Mouse (Mus musculus) small intestine, adult 2 months (tissue): Measurements from ENCODE around the gene Dnttip2. TPM values are rescaled to one million over a fixed set of nuclear protein-coding genes. Genes with fewer than 3 reads are reported as not detected.
A peak's percentile ranks its signal among the peaks of the same experiment; 100 is the strongest.

Source experiments
- H3K27ac ChIP-seq: fragments of 200-500 bp; 2 replicates; pipeline ENCODE4 v1.5.1; 2012; ENCODE audit warnings: low read depth, low read length, control low read depth, inconsistent platforms; ENCODE audit not compliant: insufficient read depth
- H3K27me3 ChIP-seq: fragments of 200-500 bp; 2 replicates; pipeline ENCODE4 v1.6.1; 2012; ENCODE audit warnings: mild to moderate bottlenecking, moderate library complexity, low read length, inconsistent platforms; ENCODE audit not compliant: control insufficient read depth, insufficient read depth
- H3K36me3 ChIP-seq: fragments of 200-500 bp; 2 replicates; pipeline ENCODE4 v1.6.1; 2012; ENCODE audit warnings: mild to moderate bottlenecking, low read length, control low read depth, inconsistent platforms; ENCODE audit not compliant: control insufficient read depth, insufficient read depth
- H3K4me1 ChIP-seq: fragments of 200-500 bp; 2 replicates; pipeline ENCODE4 v1.6.1; 2012; ENCODE audit warnings: low read length, inconsistent platforms, mixed read lengths; ENCODE audit not compliant: control insufficient read depth, insufficient read depth, insufficient read length
- H3K4me3 ChIP-seq: fragments of 200-500 bp; 2 replicates; pipeline ENCODE4 v1.5.1; 2012; ENCODE audit warnings: low read depth, mild to moderate bottlenecking, control low read depth, inconsistent platforms, low read length, moderate library complexity
- CTCF ChIP-seq: fragments of 200-500 bp; IDR thresholded peaks from 2 replicates; pipeline ENCODE4 v1.5.1; 2012; ENCODE audit warnings: low read depth, mild to moderate bottlenecking, control low read depth, inconsistent platforms, low read length, moderate library complexity, mixed read lengths; ENCODE audit not compliant: insufficient replicate concordance, insufficient read length; ENCODE audit errors: extremely low read depth
- POLR2A ChIP-seq: fragments of 200-500 bp; IDR thresholded peaks from 2 replicates; pipeline ENCODE4 v1.6.1; 2012; ENCODE audit warnings: low read depth, mild to moderate bottlenecking, control low read depth, inconsistent platforms, low read length, moderate library complexity
- WGBS: fragments of 180-500 bp; shearing (Covaris S2); methylation state at CpG from one replicate; pipeline ENCODE4 v1.1.7; 2018; 5-methylcytosine and 5-hydroxymethylcytosine counted together
- polyA plus RNA-seq: library from polyadenylated mRNA; depleted of rRNA; stranded (reverse); fragments of >200 nt; gene quantifications from 2 replicates; pipeline ENCODE4 v1.2.3, GENCODE M21; 2012

Dnttip2 gene
- polyA plus RNA-seq, 1 experiment, result 2.7 TPM

DNA sequence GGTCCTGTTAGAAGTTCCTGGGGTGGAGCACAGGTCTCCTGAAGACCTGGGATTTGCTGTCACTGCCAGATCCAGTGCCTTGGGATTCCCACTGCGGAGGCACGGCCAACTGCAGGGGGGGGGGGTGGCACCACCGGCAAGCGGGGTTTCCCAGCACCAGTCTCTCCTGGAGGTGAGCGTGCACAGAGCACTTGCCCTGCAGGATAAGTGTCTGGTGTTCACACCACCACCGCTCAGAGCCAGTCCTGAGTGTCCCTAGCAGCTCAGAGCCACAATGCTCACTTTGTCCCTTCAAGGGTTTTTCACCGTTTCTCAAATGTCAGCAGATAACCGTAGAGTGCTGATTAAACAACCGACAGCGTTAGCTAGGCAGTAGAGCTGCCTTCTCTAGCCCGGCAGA lies 42.4 kb downstream of the Dnttip2 start:
- Histone ChIP-seq H3K36me3 (no peaks in the 10 kb centered on the region), H3K27ac (no peak overlapping the region)
- 34% methylated on average over 11 of the region's 11 CpGs for WGBS

DNA sequence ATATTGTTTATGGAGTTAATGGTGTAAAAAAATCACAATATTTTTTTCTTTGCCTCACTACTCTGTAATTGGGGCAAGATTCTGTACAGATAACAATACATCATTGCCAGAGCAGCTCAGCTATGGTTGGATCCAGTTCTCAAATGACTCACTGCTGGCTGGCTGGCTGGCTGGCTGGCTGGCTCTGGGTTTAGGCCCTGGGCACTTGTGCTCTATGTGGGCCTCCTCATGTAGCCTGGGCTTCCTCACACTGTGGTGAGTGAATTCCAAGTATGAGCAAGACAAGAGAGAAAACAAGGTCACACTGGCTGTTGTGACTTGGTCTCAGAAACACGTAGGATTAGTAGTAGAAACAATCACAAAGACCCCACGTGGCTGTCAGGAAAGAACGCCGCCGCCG lies 43.2 kb downstream of the Dnttip2 start:
- TF ChIP-seq CTCF (no peak), POLR2A (no peak)
- H3K27me3 ChIP-seq, result no peaks in the 10 kb centered on the region
- no peak overlapping the region for H3K4me3 ChIP-seq
- WGBS, result 96% methylated on average over 6 of the region's 6 CpGs
- H3K4me1 ChIP-seq, result peaks cover 10% of the 10 kb centered on the region
- no peak overlapping the region for H3K27ac ChIP-seq
- H3K36me3 ChIP-seq, result no peaks in the 10 kb centered on the region

More for the DNA sequence above, 42.4 kb downstream of the Dnttip2 start:
- peaks cover 10% of the 10 kb centered on the region for H3K4me1 ChIP-seq
- H3K4me3 ChIP-seq, result no peak overlapping the region
- H3K27me3 ChIP-seq, result no peaks in the 10 kb centered on the region
- TF ChIP-seq CTCF, result no peak
- no peak for TF ChIP-seq POLR2A

DNA sequence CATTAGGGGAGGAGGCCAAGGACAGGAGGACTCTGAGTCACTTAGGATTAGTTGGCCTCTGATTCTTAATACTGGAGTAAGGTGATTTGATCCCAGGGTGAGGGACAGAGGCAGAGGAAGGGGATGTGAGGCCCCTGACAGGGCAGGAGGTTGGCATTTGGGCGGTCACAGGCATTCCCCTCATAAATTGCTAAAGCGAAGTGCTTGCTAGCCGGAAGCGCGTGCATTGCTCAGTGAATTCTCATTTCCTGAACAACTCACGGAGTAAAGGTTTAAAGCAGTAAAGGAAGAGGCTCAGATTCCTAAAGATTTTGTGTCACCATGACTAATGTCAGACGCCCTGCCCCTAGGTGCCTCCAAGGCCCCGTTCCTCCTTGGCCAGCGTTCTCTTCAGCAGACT lies 48.0 kb downstream of the Dnttip2 start:
- Histone ChIP-seq H3K4me1 (no peaks in the 10 kb centered on the region), H3K36me3 (no peaks in the 10 kb centered on the region), H3K27me3 (no peaks in the 10 kb centered on the region), H3K4me3 (no peak overlapping the region), H3K27ac (no peak overlapping the region)
- 79% methylated on average over 9 of the region's 9 CpGs for WGBS
- TF ChIP-seq CTCF, result no peak
- TF ChIP-seq POLR2A, result no peak

DNA sequence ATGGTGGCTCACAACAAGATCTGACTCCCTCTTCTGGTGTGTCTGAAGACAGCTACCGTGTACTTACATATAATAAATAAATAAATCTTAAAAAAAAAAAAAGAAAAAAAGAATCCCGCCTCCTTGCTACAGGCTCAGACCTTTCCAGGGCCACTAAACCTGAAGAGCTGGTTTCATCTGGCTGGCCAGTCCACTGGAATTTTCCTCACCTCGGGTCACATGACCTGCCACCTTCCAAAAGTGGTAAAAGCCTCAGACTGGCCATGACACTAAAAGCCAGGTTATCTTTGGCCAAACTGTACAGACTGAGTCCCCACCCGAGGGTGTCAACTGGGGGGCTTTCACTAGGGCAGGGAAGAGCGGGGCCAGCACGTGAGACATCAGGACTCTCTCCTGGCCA lies 49.7 kb downstream of the Dnttip2 start:
- H3K27me3 ChIP-seq, result no peaks in the 10 kb centered on the region
- no peaks in the 10 kb centered on the region for H3K4me1 ChIP-seq
- 73% methylated on average over 6 of the region's 6 CpGs for WGBS
- no peaks in the 10 kb centered on the region for H3K36me3 ChIP-seq
- TF ChIP-seq CTCF (no peak), POLR2A (no peak)
- H3K4me3 ChIP-seq, result no peak overlapping the region
- no peak overlapping the region for H3K27ac ChIP-seq

DNA sequence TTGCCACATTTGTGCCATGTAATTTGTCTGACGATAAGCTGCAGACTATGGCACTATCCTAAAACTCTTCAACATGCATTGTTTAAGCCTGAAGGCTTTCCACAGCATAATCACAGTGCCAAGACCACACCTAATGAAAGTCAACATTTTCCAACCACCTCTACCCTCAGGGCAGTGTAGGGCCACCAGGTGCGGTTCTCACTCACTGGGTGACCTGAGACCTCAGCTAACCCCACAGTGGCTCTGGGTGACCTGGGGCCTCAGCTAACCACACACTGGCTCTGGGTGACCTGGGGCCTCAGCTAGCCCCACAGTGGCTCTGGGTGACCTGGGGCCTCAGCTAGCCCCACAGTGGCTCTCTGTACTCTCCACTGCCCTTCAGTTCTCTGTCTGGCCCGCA lies 50.3 kb downstream of the Dnttip2 start:
- no peak overlapping the region for H3K27ac ChIP-seq
- no peaks in the 10 kb centered on the region for H3K36me3 ChIP-seq
- TF ChIP-seq CTCF, result no peak
- no peak for TF ChIP-seq POLR2A
- 64% methylated on average over 3 of the region's 3 CpGs for WGBS
- H3K4me1 ChIP-seq, result no peaks in the 10 kb centered on the region
- H3K27me3 ChIP-seq, result no peaks in the 10 kb centered on the region
- H3K4me3 ChIP-seq, result no peak overlapping the region

DNA sequence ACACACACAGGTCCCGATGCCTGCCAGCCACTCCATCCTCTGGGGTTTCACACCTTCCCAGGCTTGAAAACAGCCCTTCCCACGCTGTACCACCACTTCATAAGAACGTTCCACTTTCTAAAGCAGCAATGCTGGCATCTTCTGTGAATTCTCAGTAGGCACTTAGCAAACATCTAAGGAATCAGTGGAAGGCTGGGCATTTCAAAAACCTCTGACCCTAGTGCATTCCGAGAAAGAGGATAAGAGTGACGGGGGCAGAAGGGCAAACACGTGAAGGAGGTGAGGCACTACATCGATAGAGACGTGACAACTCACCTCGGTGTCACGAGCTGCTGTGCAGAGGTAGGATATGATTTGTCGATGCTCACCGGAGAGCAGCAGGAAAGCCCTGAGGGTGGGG lies 56.3 kb downstream of the Dnttip2 start:
- no peaks in the 10 kb centered on the region for H3K27me3 ChIP-seq
- no peaks in the 10 kb centered on the region for H3K36me3 ChIP-seq
- no peak overlapping the region for H3K4me3 ChIP-seq
- peak overlapping the region; percentile 19; the same call in 1 of the 2 replicates for H3K27ac ChIP-seq
- peaks cover 5% of the 10 kb centered on the region; the same call in 1 of the 2 replicates for H3K4me1 ChIP-seq
- TF ChIP-seq POLR2A, result no peak
- no peak for TF ChIP-seq CTCF
- WGBS, result 32% methylated on average over 12 of the region's 12 CpGs

DNA sequence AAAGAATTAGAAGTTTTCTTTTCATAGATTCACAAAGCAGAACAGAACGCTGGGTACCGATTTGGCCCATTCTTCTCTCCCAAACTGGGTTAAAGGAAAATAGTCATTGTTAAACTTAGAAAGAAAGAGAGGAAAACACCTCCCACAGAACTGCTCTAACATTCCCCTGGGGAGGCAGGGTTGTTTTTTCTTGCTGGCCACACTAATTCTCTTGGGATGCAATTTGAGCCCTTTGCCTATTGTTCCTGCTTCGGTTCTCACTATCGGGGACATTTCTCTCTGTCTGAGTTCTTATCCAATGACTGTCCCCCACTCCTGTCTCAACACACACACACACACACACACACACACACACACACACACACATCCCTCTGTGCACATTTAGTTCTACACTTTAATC lies 59.3 kb downstream of the Dnttip2 start:
- 79% methylated on average over 4 of the region's 4 CpGs for WGBS
- no peak overlapping the region for H3K4me3 ChIP-seq

More for the DNA sequence above, 59.3 kb downstream of the Dnttip2 start:
- TF ChIP-seq POLR2A (no peak), CTCF (no peak)
- Histone ChIP-seq H3K36me3 (no peaks in the 10 kb centered on the region), H3K27me3 (no peaks in the 10 kb centered on the region), H3K27ac (no peak overlapping the region), H3K4me1 (peaks cover 9% of the 10 kb centered on the region; the same call in 1 of the 2 replicates)
